Mouse (Mus musculus): Measurements from ENCODE around the gene D630003M21Rik.

- TF ChIP-seq CTCF (IDR thresholded peaks at IDR 0.05; ENCODE audit: low read depth) (no peak), EP300 (IDR thresholded peaks at IDR 0.05; ENCODE audit: low read depth) (no peak)
These were observed 24.8 kb upstream of the D630003M21Rik start for GRCm38 (mm10) chr2:158253806-158254205.
